In genomic region chr1:185227766-185228165, GRCm38 (mm10) we compare ENCODE assay signal across 21 mouse cellular contexts. TPM values are rescaled to one million over a fixed set of nuclear protein-coding genes. Genes with fewer than 3 reads are reported as not detected.
A peak's percentile ranks its signal among the peaks of the same experiment; 100 is the strongest.
DNase-seq lines count a peak whose midpoint lies in the region; ATAC-seq and TF ChIP-seq lines count a peak whose summit lies in the region.
"Had no signal": no experiment of that assay in that cellular context is flagged by ENCODE, and none has a peak within 500 bp of the region (broad histone marks: within the 10 kb centered on the region; RNA-seq: fewer than 3 reads in every experiment).

No protein-coding gene starts in this region.

- DNase-seq in kidney, adult 2 months: no peak
- no peak for DNase-seq in lung, adult 2 months
- DNase-seq: adrenal gland, adult 2 months; adrenal gland, postnatal 10 days; adrenal gland, postnatal 25 days; cerebellum, adult 11 months; cerebellum, adult 18-20 months; cerebellum, adult 8-10 months; cerebellum, adult 9-11 months; cerebellum, postnatal 14 days; cerebellum, postnatal 36 days; embryo, embryonic 11 days had no signal

- no peak for TF ChIP-seq POLR2A in kidney, adult 2 months (IDR thresholded peaks at IDR 0.05; ENCODE audit: low read depth, low read length)
- no peak for TF ChIP-seq POLR2A in lung, adult 2 months (IDR thresholded peaks at IDR 0.05; ENCODE audit: borderline replicate concordance, extremely low read depth, low read depth, low read length)

- H3K9me3 ChIP-seq in kidney, embryonic 15.5 days (replicated peaks): no peaks in the 10 kb centered on the region
- no peaks in the 10 kb centered on the region for H3K9me3 ChIP-seq in lung, embryonic 16.5 days (ENCODE audit: control insufficient read depth, low read length)
- H3K9me3 ChIP-seq: embryonic facial prominence, embryonic 13.5 days; embryonic facial prominence, embryonic 15.5 days; forebrain, embryonic 10.5 days; forebrain, embryonic 12.5 days had no signal

- H3K4me2 ChIP-seq in kidney, embryonic 15.5 days: no peak overlapping the region
- no peak overlapping the region for H3K4me2 ChIP-seq in lung, embryonic 16.5 days (ENCODE audit: low read depth, low read length)
- H3K4me2 ChIP-seq: embryonic facial prominence, embryonic 13.5 days; embryonic facial prominence, embryonic 15.5 days; forebrain, embryonic 12.5 days had no signal

- H3K4me1 ChIP-seq in kidney, embryonic 15.5 days: peaks cover 18% of the 10 kb centered on the region
- H3K4me1 ChIP-seq in kidney, adult 2 months (ENCODE audit: control insufficient read depth, insufficient read depth, low read length): 0 out of 2 replicates have a peak, but pooled peaks cover 2% of the 10 kb centered on the region
- H3K4me1 ChIP-seq in lung, embryonic 16.5 days (replicated peaks; ENCODE audit: control insufficient read depth, insufficient read depth, low read length): no peaks in the 10 kb centered on the region
- 0 out of 2 replicates have a peak, but pooled peaks cover 3% of the 10 kb centered on the region for H3K4me1 ChIP-seq in lung, adult 2 months (ENCODE audit: control insufficient read depth, insufficient read depth, low read length)

- peak overlapping the region; percentile 46; the same call in 1 of the 2 replicates for H3K27ac ChIP-seq in kidney, embryonic 15.5 days
- no peak overlapping the region for H3K27ac ChIP-seq in kidney, adult 2 months (ENCODE audit: insufficient read depth, low read depth, low read length)
- H3K27ac ChIP-seq in lung, embryonic 16.5 days (ENCODE audit: low read length): peak overlapping the region; percentile 6; the same call in 1 of the 2 replicates
- H3K27ac ChIP-seq: embryonic facial prominence, embryonic 13.5 days; embryonic facial prominence, embryonic 15.5 days; forebrain, embryonic 10.5 days; forebrain, embryonic 12.5 days had no signal

- 59% methylated on average over 7 of the region's 7 CpGs for WGBS in kidney, embryonic 15.5 days
- WGBS in kidney, adult 2 months: 66% methylated on average over 7 of the region's 7 CpGs
- 69% methylated on average over 7 of the region's 7 CpGs for WGBS in lung, embryonic 16.5 days
- WGBS in lung, adult 2 months: 75% methylated on average over 7 of the region's 7 CpGs

- H3K36me3 ChIP-seq in kidney, embryonic 15.5 days: peaks cover 31% of the 10 kb centered on the region
- H3K36me3 ChIP-seq in kidney, adult 2 months (ENCODE audit: control insufficient read depth, insufficient read depth, low read length): no peaks in the 10 kb centered on the region; the same call in 1 of the 2 replicates
- H3K36me3 ChIP-seq in lung, embryonic 16.5 days (ENCODE audit: control insufficient read depth, insufficient read depth, low read length): peaks cover 2% of the 10 kb centered on the region

- TF ChIP-seq CTCF in kidney, adult 2 months (conservative IDR thresholded peaks at IDR 0.05; ENCODE audit: insufficient read depth, insufficient read length, low read depth, low read length): no peak
- TF ChIP-seq CTCF in lung, adult 2 months (IDR thresholded peaks at IDR 0.05; ENCODE audit: insufficient read depth, low read length): no peak

- H3K9ac ChIP-seq in kidney, embryonic 15.5 days: no peak overlapping the region
- no peak overlapping the region for H3K9ac ChIP-seq in lung, embryonic 16.5 days (ENCODE audit: low read length)
- H3K9ac ChIP-seq: embryonic facial prominence, embryonic 13.5 days; embryonic facial prominence, embryonic 15.5 days; forebrain, embryonic 12.5 days had no signal

- no peaks in the 10 kb centered on the region for H3K27me3 ChIP-seq in kidney, embryonic 15.5 days
- H3K27me3 ChIP-seq in kidney, adult 2 months (replicated peaks; ENCODE audit: control insufficient read depth, insufficient read depth, low read length): no peaks in the 10 kb centered on the region
- no peaks in the 10 kb centered on the region for H3K27me3 ChIP-seq in lung, embryonic 16.5 days (ENCODE audit: control insufficient read depth, insufficient read depth, low read depth, low read length)
- H3K27me3 ChIP-seq: embryonic facial prominence, embryonic 13.5 days; embryonic facial prominence, embryonic 15.5 days; forebrain, embryonic 12.5 days had no signal

- H3K4me3 ChIP-seq in kidney, embryonic 15.5 days (replicated peaks): no peak overlapping the region
- H3K4me3 ChIP-seq in kidney, adult 2 months (ENCODE audit: insufficient read depth, low read depth, low read length): no peak overlapping the region
- H3K4me3 ChIP-seq in lung, embryonic 16.5 days (ENCODE audit: low read length): no peak overlapping the region
- no peak overlapping the region for H3K4me3 ChIP-seq in lung, adult 2 months (replicated peaks; ENCODE audit: extremely low read depth, low read depth, low read length)
- H3K4me3 ChIP-seq: embryonic facial prominence, embryonic 13.5 days; embryonic facial prominence, embryonic 15.5 days; erythroblast, embryonic 14.5 days; forebrain, embryonic 10.5 days; forebrain, embryonic 12.5 days had no signal

- no peak for ATAC-seq in kidney, embryonic 15.5 days (replicated peaks; ENCODE audit: low FRiP score)
- ATAC-seq in lung, embryonic 16.5 days (ENCODE audit: low read depth): no peak
- ATAC-seq: forebrain, embryonic 14.5 days; forebrain, embryonic 16.5 days had no signal

RNA-seq across cellular contexts. Expression of gene Rab3gap2, which starts 23.8 kb away (rescaled TPM):
- 20.2 and 20.9 TPM in 2 replicates for polyA plus RNA-seq in kidney, embryonic 15.5 days (2015; fragmentation: Nextera tagmentation; extraction: Ambion mirVana)
- 14.5 and 15.3 TPM in 2 replicates for polyA plus RNA-seq in kidney, adult 2 months (2012; rRNA removed)
- 20.1 and 20.4 TPM in 2 replicates for polyA plus RNA-seq in lung, embryonic 16.5 days (2015; fragmentation: Nextera tagmentation; extraction: Ambion mirVana)
- polyA plus RNA-seq in lung, adult 2 months (2012; rRNA removed): 16.2 and 20.3 TPM in 2 replicates
